Mouse (Mus musculus) hindbrain, embryonic 12.5 days (tissue): Measurements from ENCODE around the gene Celf2. TPM values are rescaled to one million over a fixed set of nuclear protein-coding genes. Genes with fewer than 3 reads are reported as not detected.

Experiments used
- ATAC-seq: fragments of 200-750 bp; cut with Nextera tagmentation; 2 replicates; pipeline ENCODE4 v1.8.0; 2017; ENCODE audit warnings: moderate TSS enrichment; ENCODE audit not compliant: low FRiP score
- H3K27ac ChIP-seq: fragments of 300-500 bp; sonication (generic); 2 replicates; pipeline ENCODE4 v1.5.1; 2016; ENCODE audit warnings: mild to moderate bottlenecking
- H3K27me3 ChIP-seq: fragments of 300-500 bp; sonication (generic); 2 replicates; pipeline ENCODE4 v1.6.1; 2016; ENCODE audit warnings: mild to moderate bottlenecking
- H3K36me3 ChIP-seq: fragments of 300-500 bp; sonication (generic); 2 replicates; pipeline ENCODE4 v1.6.1; 2016; ENCODE audit warnings: mild to moderate bottlenecking
- H3K4me1 ChIP-seq: fragments of 300-500 bp; sonication (generic); 2 replicates; pipeline ENCODE4 v1.6.1; 2016
- H3K4me2 ChIP-seq: fragments of 300-500 bp; sonication (generic); replicated peaks from 2 replicates; pipeline ENCODE4 v1.6.1; 2016; ENCODE audit warnings: mild to moderate bottlenecking
- H3K4me3 ChIP-seq: fragments of 300-500 bp; sonication (generic); 2 replicates; pipeline ENCODE4 v1.5.1; 2016; ENCODE audit warnings: mild to moderate bottlenecking
- H3K9ac ChIP-seq: fragments of 300-500 bp; sonication (generic); 2 replicates; pipeline ENCODE4 v1.6.1; 2016; ENCODE audit warnings: mild to moderate bottlenecking, moderate library complexity
- H3K9me3 ChIP-seq: fragments of 300-500 bp; sonication (generic); replicated peaks from 2 replicates; pipeline ENCODE4 v1.6.1; 2016; ENCODE audit warnings: mild to moderate bottlenecking
- WGBS: fragments of 180-500 bp; shearing (Covaris S2); methylation state at CpG from one replicate; pipeline ENCODE4 v1.1.7; 2016; 5-methylcytosine and 5-hydroxymethylcytosine counted together
- polyA plus RNA-seq: library from polyadenylated mRNA; unstranded; fragments of >200 nt; fragmentation: Nextera tagmentation; extraction: Ambion mirVana; gene quantifications from 2 replicates; pipeline ENCODE4 v1.2.1, GENCODE M21; 2016

Celf2 gene
- polyA plus RNA-seq, 1 experiment from 2014 or later: 108 TPM

DNA sequence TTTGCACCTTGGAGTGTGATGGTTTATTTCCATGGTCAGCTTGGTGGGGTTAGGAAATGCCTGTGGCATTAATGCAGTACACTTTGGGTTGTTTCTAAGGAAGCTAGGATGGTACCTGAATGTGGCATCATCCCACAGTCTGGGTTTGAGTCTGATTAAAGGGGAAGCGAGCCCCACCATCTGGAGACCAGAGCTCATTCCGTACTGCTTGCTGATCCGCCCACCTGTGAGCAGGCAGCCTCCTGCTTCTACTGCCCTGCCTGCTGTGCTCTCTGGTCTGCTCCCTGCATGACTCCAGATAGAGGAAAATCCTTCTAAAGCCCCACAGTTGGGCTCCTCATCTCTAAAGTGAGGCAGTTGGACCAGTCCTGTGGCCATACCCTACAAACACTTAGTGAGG lies 1002.3 kb downstream of the Celf2 start:
- Histone ChIP-seq H3K9me3 (no peaks in the 10 kb centered on the region), H3K27me3 (no peaks in the 10 kb centered on the region), H3K4me2 (no peak overlapping the region), H3K4me3 (no peak overlapping the region), H3K27ac (no peak overlapping the region), H3K4me1 (peaks cover 17% of the 10 kb centered on the region), H3K36me3 (no peaks in the 10 kb centered on the region), H3K9ac (no peak overlapping the region)
- WGBS: 67% methylated on average over 3 of the region's 3 CpGs
- no peak for ATAC-seq

DNA sequence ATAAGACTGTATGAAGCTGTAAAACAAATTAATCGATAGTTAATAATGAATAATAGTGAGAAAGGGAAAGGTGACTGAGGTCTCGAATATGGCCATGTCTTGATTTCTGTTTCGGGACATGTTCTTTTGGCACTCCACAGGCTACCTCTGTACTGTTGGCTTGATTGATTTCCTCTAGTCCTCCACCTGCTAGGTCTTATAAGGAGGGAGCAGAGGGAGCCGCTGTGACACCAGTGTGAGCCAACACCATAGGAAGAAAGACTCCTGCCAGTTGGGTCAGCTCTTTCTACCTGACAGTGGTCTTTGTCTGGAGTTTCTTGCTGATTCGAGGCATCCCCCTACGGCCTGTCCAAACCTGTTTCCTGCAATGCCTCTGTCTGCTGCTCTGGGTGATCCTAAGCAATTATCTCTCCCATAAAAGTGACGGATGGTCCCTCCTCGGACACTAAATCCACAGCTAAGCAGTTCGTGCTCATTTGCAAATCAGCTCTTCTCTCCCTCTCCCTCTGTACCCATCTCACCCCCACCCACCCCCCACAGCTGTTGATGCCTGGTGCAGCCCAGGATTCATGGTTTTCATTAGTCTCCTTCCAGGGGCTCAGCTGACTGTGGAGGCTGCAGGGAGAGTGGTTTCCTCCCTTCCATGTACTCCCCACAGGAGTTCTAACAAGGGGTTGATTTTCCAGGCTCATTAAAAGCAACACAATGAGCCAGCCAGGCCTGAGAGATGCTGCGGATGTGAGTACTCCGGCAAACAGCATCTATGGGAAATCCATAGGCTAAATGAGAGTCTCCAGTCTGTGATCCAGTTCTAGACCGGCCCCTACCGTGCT lies 1003.2 kb downstream of the Celf2 start:
- Histone ChIP-seq H3K4me1 (peaks cover 17% of the 10 kb centered on the region), H3K4me3 (no peak overlapping the region), H3K36me3 (no peaks in the 10 kb centered on the region), H3K9me3 (no peaks in the 10 kb centered on the region), H3K27ac (peak overlapping the region; percentile 52), H3K4me2 (no peak overlapping the region), H3K9ac (no peak overlapping the region), H3K27me3 (no peaks in the 10 kb centered on the region)
- ATAC-seq: peak; percentile 86
- 45% methylated on average over 13 of the region's 13 CpGs for WGBS

DNA sequence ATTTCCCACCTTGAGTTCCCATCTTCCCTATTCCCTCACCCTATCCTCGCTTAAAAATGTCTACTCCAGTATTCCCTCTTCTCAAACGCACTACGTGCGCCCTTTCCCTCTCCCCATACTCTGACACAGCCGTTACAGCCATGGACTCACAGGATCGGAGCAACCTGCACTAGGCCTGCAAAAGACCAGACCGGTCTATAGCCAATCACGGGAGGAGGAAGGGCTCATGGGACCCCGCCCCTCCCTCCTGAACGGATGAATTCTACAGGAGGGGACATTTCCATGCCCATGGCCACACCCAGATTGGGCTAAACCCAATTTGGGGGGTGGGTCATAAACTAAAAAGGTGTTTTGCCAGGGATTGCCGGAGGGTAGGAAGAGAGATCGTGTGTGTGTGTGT lies 1003.8 kb downstream of the Celf2 start:
- no peaks in the 10 kb centered on the region for H3K9me3 ChIP-seq
- no peak overlapping the region for H3K27ac ChIP-seq
- WGBS: 86% methylated on average over 12 of the region's 12 CpGs
- H3K9ac ChIP-seq: no peak overlapping the region
- no peak overlapping the region for H3K4me3 ChIP-seq
- H3K4me2 ChIP-seq: no peak overlapping the region
- H3K36me3 ChIP-seq: no peaks in the 10 kb centered on the region
- ATAC-seq: peak; percentile 42; the same call in 1 of the 2 replicates
- H3K27me3 ChIP-seq: no peaks in the 10 kb centered on the region
- peaks cover 17% of the 10 kb centered on the region for H3K4me1 ChIP-seq

- no peak overlapping the region for H3K4me3 ChIP-seq
- no peak for ATAC-seq
- no peaks in the 10 kb centered on the region for H3K9me3 ChIP-seq
- no peak overlapping the region for H3K9ac ChIP-seq
- no peak overlapping the region for H3K27ac ChIP-seq
- 83% methylated on average over 12 of the region's 12 CpGs for WGBS
- no peaks in the 10 kb centered on the region for H3K4me1 ChIP-seq
- H3K36me3 ChIP-seq: no peaks in the 10 kb centered on the region
- no peaks in the 10 kb centered on the region for H3K27me3 ChIP-seq
- H3K4me2 ChIP-seq: no peak overlapping the region
These were observed 1011.3 kb downstream of the Celf2 start for GRCm38 (mm10) chr2:6498101-6498500.

DNA sequence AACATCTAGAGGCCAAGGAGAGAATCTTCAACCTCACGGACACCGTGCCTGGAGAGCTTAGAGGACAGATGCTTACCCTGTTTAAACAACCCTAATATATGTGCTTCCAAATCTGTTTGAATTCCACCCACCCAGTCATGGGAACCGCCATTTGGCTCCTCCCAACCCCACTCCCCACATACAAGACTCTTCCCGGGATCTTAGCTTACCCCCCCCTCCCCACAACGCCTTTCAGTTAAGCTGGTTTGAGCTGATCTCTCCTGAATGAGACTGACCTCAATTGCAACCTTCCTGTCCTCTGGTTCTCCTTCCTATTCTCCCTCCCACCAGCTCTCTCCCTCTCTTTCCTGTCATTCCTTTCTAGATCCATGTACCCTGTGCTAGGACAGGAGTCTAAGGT lies 1011.7 kb downstream of the Celf2 start:
- whole genome bisulfite sequencing: 75% methylated on average over 5 of the region's 5 CpGs

GRCm38 (mm10) chr2:6493886-6494285 lies 1015.5 kb downstream of the Celf2 start:
- H3K27me3 ChIP-seq: no peaks in the 10 kb centered on the region
- WGBS: 84% methylated on average over 5 of the region's 5 CpGs

More for the DNA sequence above, 1011.7 kb downstream of the Celf2 start:
- no peak overlapping the region for H3K9ac ChIP-seq
- no peak overlapping the region for H3K27ac ChIP-seq
- H3K36me3 ChIP-seq: no peaks in the 10 kb centered on the region
- H3K9me3 ChIP-seq: no peaks in the 10 kb centered on the region
- H3K4me1 ChIP-seq: no peaks in the 10 kb centered on the region
- H3K27me3 ChIP-seq: no peaks in the 10 kb centered on the region
- H3K4me3 ChIP-seq: no peak overlapping the region
- ATAC-seq: no peak
- no peak overlapping the region for H3K4me2 ChIP-seq

GRCm38 (mm10) chr2:6490870-6491269 lies 1018.5 kb downstream of the Celf2 start:
- Histone ChIP-seq H3K4me3 (no peak overlapping the region), H3K9me3 (no peaks in the 10 kb centered on the region), H3K4me2 (no peak overlapping the region), H3K9ac (no peak overlapping the region), H3K27me3 (no peaks in the 10 kb centered on the region), H3K27ac (no peak overlapping the region), H3K36me3 (no peaks in the 10 kb centered on the region), H3K4me1 (no peaks in the 10 kb centered on the region)
- ATAC-seq: no peak
- 85% methylated on average over 4 of the region's 4 CpGs for WGBS

More at GRCm38 (mm10) chr2:6493886-6494285, 1015.5 kb downstream of the Celf2 start:
- Histone ChIP-seq H3K36me3 (no peaks in the 10 kb centered on the region), H3K4me2 (no peak overlapping the region), H3K9me3 (no peaks in the 10 kb centered on the region), H3K4me3 (no peak overlapping the region), H3K27ac (no peak overlapping the region), H3K4me1 (no peaks in the 10 kb centered on the region), H3K9ac (no peak overlapping the region)
- no peak; the same call in 1 of the 2 replicates for ATAC-seq

- Histone ChIP-seq H3K27me3 (no peaks in the 10 kb centered on the region), H3K9ac (no peak overlapping the region), H3K4me3 (no peak overlapping the region), H3K36me3 (no peaks in the 10 kb centered on the region), H3K4me1 (no peaks in the 10 kb centered on the region), H3K4me2 (no peak overlapping the region), H3K9me3 (no peaks in the 10 kb centered on the region), H3K27ac (no peak overlapping the region)
- WGBS: 88% methylated on average over 6 of the region's 6 CpGs
- ATAC-seq: no peak
These were observed 1019.3 kb downstream of the Celf2 start for GRCm38 (mm10) chr2:6490076-6490475.
